Mouse (Mus musculus) heart, postnatal 0 days (tissue): Measurements from ENCODE around the gene Atg4a-ps.

Source experiments
- CTCF ChIP-seq: IDR thresholded peaks from 2 replicates; pipeline ENCODE4 v1.5.1; 2016; ENCODE audit warnings: antibody characterized with exemption, control low read depth, low read depth
- EP300 ChIP-seq: IDR thresholded peaks from 2 replicates; pipeline ENCODE4 v1.6.1; 2016; ENCODE audit warnings: antibody characterized with exemption, low read depth

- TF ChIP-seq CTCF (no peak), EP300 (no peak)
These were observed 5.6 kb downstream of the Atg4a-ps start for GRCm38 (mm10) chr3:103640226-103640803.
